Mouse (Mus musculus) spleen, adult 10 weeks (tissue): ENCODE results near the gene Olfr747. TPM values are rescaled to one million over a fixed set of nuclear protein-coding genes. Genes with fewer than 3 reads are reported as not detected.

Experiments used
- polyA plus RNA-seq: library from polyadenylated mRNA; stranded (reverse); fragments of 350-450 nt; fragmentation: Illumina TruSeq; extraction: RNeasy Lipid Tissue Mini Kit (QIAGEN cat#74804); gene quantifications from one replicate; pipeline ENCODE4 v1.2.3, GENCODE M21; 2015; ENCODE audit warnings: low replicate concordance; ENCODE audit not compliant: insufficient read depth

Olfr747 gene
- polyA plus RNA-seq, result not detected

DNA sequence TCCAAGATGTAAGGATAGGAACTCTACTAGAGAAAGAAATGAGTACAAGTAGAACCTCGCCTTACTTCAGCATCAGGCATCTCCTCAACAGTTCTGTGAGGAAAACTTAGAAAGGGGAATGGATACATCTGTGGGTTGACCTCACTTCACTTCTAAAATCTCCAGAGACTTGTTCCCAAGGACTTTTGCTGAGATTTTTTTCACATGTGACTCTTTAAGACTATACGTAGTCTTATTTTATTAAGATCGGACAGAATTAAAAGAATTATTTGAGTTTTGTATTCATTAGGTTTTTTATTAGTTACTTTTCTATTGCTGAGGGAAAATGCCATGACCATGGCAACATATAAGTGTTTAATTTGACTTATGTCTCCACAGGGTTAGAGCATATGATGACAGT is at the start of gene Olfr747:
Olfr747 (minus strand) TSS at position 101 of the 400 bp plus-strand sequence.

DNA sequence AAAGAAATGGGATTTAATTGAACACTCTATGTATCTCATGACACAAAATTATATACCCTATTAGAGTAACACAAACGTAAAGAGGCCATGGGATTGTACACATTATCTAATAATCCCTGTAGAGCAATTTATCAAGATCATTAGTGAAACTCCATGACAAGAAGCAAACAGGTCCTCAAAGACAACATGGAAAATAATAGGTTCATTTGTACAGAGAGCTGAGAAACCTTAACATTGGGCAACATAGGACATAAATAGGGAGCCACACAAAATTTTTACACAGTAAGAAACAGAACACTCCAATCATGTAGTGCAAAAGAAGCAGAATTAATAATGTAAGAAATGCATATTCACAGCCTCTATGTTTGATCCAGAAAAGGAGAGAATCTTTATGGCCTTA is 14.1 kb upstream of the Olfr747 start, which contains the start of gene Olfr748:
Olfr748 (plus strand) TSS at position 301 of the 400 bp plus-strand sequence.

DNA sequence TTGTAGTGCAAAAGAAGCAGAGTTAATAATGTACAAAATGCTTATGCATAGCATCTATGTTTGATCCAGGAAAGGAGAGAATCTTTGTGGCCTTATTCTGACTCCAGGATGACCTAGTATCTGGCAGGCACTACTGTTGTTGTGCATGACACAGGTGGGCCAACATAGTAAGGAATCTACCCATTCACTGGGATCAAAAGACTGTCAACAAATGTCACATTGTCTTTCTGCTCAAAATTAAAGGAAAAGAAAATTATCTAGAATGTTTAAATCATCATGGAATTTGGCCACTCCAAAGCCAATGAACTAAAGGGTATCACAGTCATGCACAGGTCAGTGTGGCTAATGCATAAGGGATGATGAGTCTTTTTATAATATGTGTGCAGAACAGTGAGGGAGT is 46.2 kb downstream of the Olfr747 start, which contains the start of gene Olfr746:
Olfr746 (plus strand) TSS at position 301 of the 400 bp plus-strand sequence.

DNA sequence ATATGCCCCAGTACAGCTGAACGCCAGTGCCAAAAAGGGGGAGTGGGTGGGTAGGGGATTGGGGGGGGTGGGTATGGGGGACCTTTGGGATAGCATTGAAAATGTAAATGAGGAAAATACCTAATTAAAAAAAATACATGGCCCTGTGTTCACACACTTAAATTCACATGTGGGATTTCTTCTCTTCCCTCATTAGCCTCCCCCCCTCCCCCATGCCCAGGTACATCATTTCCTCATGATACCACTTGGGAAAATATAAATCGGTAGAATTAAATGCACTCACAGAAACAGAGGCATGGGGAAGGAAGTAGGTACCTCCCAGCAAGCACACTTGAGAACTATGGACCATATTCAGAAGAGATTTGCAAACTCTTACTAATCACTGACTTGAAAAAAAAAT is 53.9 kb downstream of the Olfr747 start, which contains the start of gene Olfr745:
Olfr745 (plus strand) TSS at position 301 of the 400 bp plus-strand sequence.

Other genes starting within 250 kb of the Olfr747 start
- not detected for gene Olfr740, start 247.7 kb downstream of the Olfr747 start, polyA plus RNA-seq
- not detected for gene Olfr741, start 220.5 kb downstream of the Olfr747 start, polyA plus RNA-seq
- gene Olfr742, start 189.6 kb downstream of the Olfr747 start, polyA plus RNA-seq, result not detected
- not detected for gene Olfr743, start 171.4 kb downstream of the Olfr747 start, polyA plus RNA-seq
- not detected for gene Olfr744, start 78.3 kb downstream of the Olfr747 start, polyA plus RNA-seq
- not detected for gene Olfr745, start 53.8 kb downstream of the Olfr747 start, polyA plus RNA-seq
- gene Olfr746, start 46.1 kb downstream of the Olfr747 start, polyA plus RNA-seq, result not detected
- not detected for gene Olfr748, start 14.2 kb upstream of the Olfr747 start, polyA plus RNA-seq
- gene Olfr749, start 51.9 kb upstream of the Olfr747 start, polyA plus RNA-seq, result not detected
- 70.2 TPM for gene Ttc5, start 92.3 kb upstream of the Olfr747 start, polyA plus RNA-seq
- not detected for gene Ccnb1ip1, start 114.5 kb upstream of the Olfr747 start, polyA plus RNA-seq
- gene Parp2, start 114.6 kb upstream of the Olfr747 start, polyA plus RNA-seq, result 122 TPM
- gene Tep1, start 177.4 kb upstream of the Olfr747 start, polyA plus RNA-seq, result 58.6 TPM
- gene Klhl33, start 204.3 kb upstream of the Olfr747 start, polyA plus RNA-seq, result 0.44 TPM
- gene Osgep, start 231.7 kb upstream of the Olfr747 start, polyA plus RNA-seq, result 54.5 TPM
- 60.1 TPM for gene Apex1, start 231.8 kb upstream of the Olfr747 start, polyA plus RNA-seq
- gene Pip4p1, start 237.7 kb upstream of the Olfr747 start, polyA plus RNA-seq, result 134 TPM
- 58.5 TPM for gene Pnp, start 237.9 kb upstream of the Olfr747 start, polyA plus RNA-seq